Mouse (Mus musculus): ENCODE data around the gene Tymp. TPM values are rescaled to one million over a fixed set of nuclear protein-coding genes. Genes with fewer than 3 reads are reported as not detected.
A peak's percentile ranks its signal among the peaks of the same experiment; 100 is the strongest.

The Tymp gene
- polyA plus RNA-seq, 1 experiment from 2014 or later: 1.8 TPM

- no peak overlapping the region for H3K9ac ChIP-seq (ENCODE audit: low read depth, low read length)
- DNase-seq (ENCODE audit: low spot score): no peak
- 86% methylated on average over 13 of the region's 13 CpGs for WGBS
- H3K4me1 ChIP-seq (replicated peaks; ENCODE audit: control insufficient read depth, insufficient read depth, low read length): peaks cover 7% of the 10 kb centered on the region
- no peak for ATAC-seq (replicated peaks; ENCODE audit: low FRiP score)
- 0 out of 2 replicates have a peak overlapping the region, but pooled peaks have one; percentile 64 for H3K4me3 ChIP-seq (ENCODE audit: low read depth, low read length)
- H3K4me2 ChIP-seq: no peak overlapping the region; the same call in 1 of the 2 replicates
- H3K27me3 ChIP-seq (replicated peaks; ENCODE audit: control insufficient read depth, insufficient read depth, low read length): peaks cover 10% of the 10 kb centered on the region
- no peak overlapping the region for H3K27ac ChIP-seq (ENCODE audit: low read depth, low read length)
- H3K36me3 ChIP-seq (ENCODE audit: control insufficient read depth, insufficient read depth, low read length): peaks cover 44% of the 10 kb centered on the region
- no peaks in the 10 kb centered on the region for H3K9me3 ChIP-seq (ENCODE audit: control insufficient read depth, low read length)
Measured at GRCm38 (mm10) chr15:89372068-89372467, 4.8 kb downstream of the Tymp start.

GRCm38 (mm10) chr15:89365141-89365551 is 11.7 kb downstream of the Tymp start:
- Histone ChIP-seq H3K27ac (ENCODE audit: low read depth, low read length) (no peak overlapping the region), H3K36me3 (ENCODE audit: control insufficient read depth, insufficient read depth, low read length) (peaks cover 69% of the 10 kb centered on the region), H3K4me3 (ENCODE audit: low read depth, low read length) (no peak overlapping the region), H3K9me3 (ENCODE audit: control insufficient read depth, low read length) (no peaks in the 10 kb centered on the region), H3K9ac (ENCODE audit: low read depth, low read length) (no peak overlapping the region), H3K4me1 (replicated peaks; ENCODE audit: control insufficient read depth, insufficient read depth, low read length) (no peaks in the 10 kb centered on the region), H3K4me2 (no peak overlapping the region), H3K27me3 (replicated peaks; ENCODE audit: control insufficient read depth, insufficient read depth, low read length) (no peaks in the 10 kb centered on the region)
- ATAC-seq (replicated peaks; ENCODE audit: low FRiP score) (no peak), DNase-seq (ENCODE audit: low spot score) (no peak)
- WGBS: 91% methylated on average over 4 of the region's 4 CpGs

- Histone ChIP-seq H3K4me2 (no peak overlapping the region), H3K4me3 (ENCODE audit: low read depth, low read length) (no peak overlapping the region), H3K36me3 (ENCODE audit: control insufficient read depth, insufficient read depth, low read length) (peaks cover 50% of the 10 kb centered on the region), H3K27me3 (replicated peaks; ENCODE audit: control insufficient read depth, insufficient read depth, low read length) (no peaks in the 10 kb centered on the region), H3K4me1 (replicated peaks; ENCODE audit: control insufficient read depth, insufficient read depth, low read length) (peaks cover 6% of the 10 kb centered on the region), H3K27ac (ENCODE audit: low read depth, low read length) (no peak overlapping the region), H3K9me3 (ENCODE audit: control insufficient read depth, low read length) (no peaks in the 10 kb centered on the region), H3K9ac (ENCODE audit: low read depth, low read length) (no peak overlapping the region)
- DNase-seq (ENCODE audit: low spot score): no peak
- ATAC-seq (replicated peaks; ENCODE audit: low FRiP score): no peak
- 94% methylated on average over 7 of the region's 7 CpGs for WGBS
Measured at GRCm38 (mm10) chr15:89363051-89363450, 13.8 kb downstream of the Tymp start.

GRCm38 (mm10) chr15:89358784-89359183 is 18.1 kb downstream of the Tymp start:
- no peak overlapping the region for H3K9ac ChIP-seq (ENCODE audit: low read depth, low read length)
- H3K36me3 ChIP-seq (ENCODE audit: control insufficient read depth, insufficient read depth, low read length): peaks cover 25% of the 10 kb centered on the region
- WGBS: 63% methylated on average over 3 of the region's 3 CpGs
- ATAC-seq (replicated peaks; ENCODE audit: low FRiP score) (no peak), DNase-seq (ENCODE audit: low spot score) (no peak)
- H3K27me3 ChIP-seq (replicated peaks; ENCODE audit: control insufficient read depth, insufficient read depth, low read length): no peaks in the 10 kb centered on the region
- H3K4me1 ChIP-seq (replicated peaks; ENCODE audit: control insufficient read depth, insufficient read depth, low read length): peaks cover 23% of the 10 kb centered on the region
- H3K4me3 ChIP-seq (ENCODE audit: low read depth, low read length): no peak overlapping the region
- no peaks in the 10 kb centered on the region for H3K9me3 ChIP-seq (ENCODE audit: control insufficient read depth, low read length)
- H3K27ac ChIP-seq (ENCODE audit: low read depth, low read length): no peak overlapping the region
- no peak overlapping the region for H3K4me2 ChIP-seq

- Histone ChIP-seq H3K9me3 (ENCODE audit: control insufficient read depth, low read length) (no peaks in the 10 kb centered on the region), H3K36me3 (ENCODE audit: control insufficient read depth, insufficient read depth, low read length) (peaks cover 34% of the 10 kb centered on the region), H3K4me1 (replicated peaks; ENCODE audit: control insufficient read depth, insufficient read depth, low read length) (peaks cover 23% of the 10 kb centered on the region), H3K4me2 (peak overlapping the region; percentile 67), H3K9ac (ENCODE audit: low read depth, low read length) (peak overlapping the region; percentile 88), H3K4me3 (ENCODE audit: low read depth, low read length) (peak overlapping the region; percentile 86), H3K27ac (ENCODE audit: low read depth, low read length) (peak overlapping the region; percentile 86), H3K27me3 (replicated peaks; ENCODE audit: control insufficient read depth, insufficient read depth, low read length) (no peaks in the 10 kb centered on the region)
- WGBS: under 1% methylated on average over 15 of the region's 15 CpGs
- ATAC-seq (replicated peaks; ENCODE audit: low FRiP score): peak; percentile 80
- DNase-seq (ENCODE audit: low spot score): peak; percentile 90
Measured at GRCm38 (mm10) chr15:89356372-89356771, 20.5 kb downstream of the Tymp start.

- no peaks in the 10 kb centered on the region for H3K27me3 ChIP-seq (replicated peaks; ENCODE audit: control insufficient read depth, insufficient read depth, low read length)
- H3K36me3 ChIP-seq (ENCODE audit: control insufficient read depth, insufficient read depth, low read length): peaks cover 35% of the 10 kb centered on the region
- H3K9ac ChIP-seq (ENCODE audit: low read depth, low read length): peak within 1 kb of the TSS; percentile 88
- H3K4me1 ChIP-seq (replicated peaks; ENCODE audit: control insufficient read depth, insufficient read depth, low read length): peaks cover 23% of the 10 kb centered on the region
- peak within 1 kb of the TSS; percentile 86 for H3K27ac ChIP-seq (ENCODE audit: low read depth, low read length)
- peak within 1 kb of the TSS; percentile 88 for H3K4me2 ChIP-seq
- H3K4me3 ChIP-seq (ENCODE audit: low read depth, low read length): peak within 1 kb of the TSS; percentile 86
- ATAC-seq (replicated peaks; ENCODE audit: low FRiP score): peak; percentile 87
- under 1% methylated on average over 64 of the region's 64 CpGs for WGBS
- no peaks in the 10 kb centered on the region for H3K9me3 ChIP-seq (ENCODE audit: control insufficient read depth, low read length)
- peak; percentile 98 for DNase-seq (ENCODE audit: low spot score)
Measured at GRCm38 (mm10) chr15:89355241-89356187, 21.3 kb downstream of the Tymp start, which contains the start of the genes Lmf2 and Ncaph2. Gene Lmf2 (minus strand): TSS chr15:89355659. Gene Ncaph2 (plus strand): TSS chr15:89355719.

- 77% methylated on average over 7 of the region's 7 CpGs for WGBS
- DNase-seq (ENCODE audit: low spot score): no peak
Measured at GRCm38 (mm10) chr15:89354455-89354854, 22.4 kb downstream of the Tymp start.

GRCm38 (mm10) chr15:89353837-89354236 is 23.0 kb downstream of the Tymp start:
- H3K4me2 ChIP-seq: peak overlapping the region; percentile 88
- WGBS: 92% methylated on average over 16 of the region's 16 CpGs
- H3K27ac ChIP-seq (ENCODE audit: low read depth, low read length): no peak overlapping the region
- H3K4me3 ChIP-seq (ENCODE audit: low read depth, low read length): peak overlapping the region; percentile 86; the same call in 1 of the 2 replicates
- peaks cover 37% of the 10 kb centered on the region for H3K36me3 ChIP-seq (ENCODE audit: control insufficient read depth, insufficient read depth, low read length)
- H3K9me3 ChIP-seq (ENCODE audit: control insufficient read depth, low read length): no peaks in the 10 kb centered on the region
- peak overlapping the region; percentile 88; the same call in 1 of the 2 replicates for H3K9ac ChIP-seq (ENCODE audit: low read depth, low read length)
- no peaks in the 10 kb centered on the region for H3K27me3 ChIP-seq (replicated peaks; ENCODE audit: control insufficient read depth, insufficient read depth, low read length)
- H3K4me1 ChIP-seq (replicated peaks; ENCODE audit: control insufficient read depth, insufficient read depth, low read length): peaks cover 22% of the 10 kb centered on the region
- no peak for DNase-seq (ENCODE audit: low spot score)
- ATAC-seq (replicated peaks; ENCODE audit: low FRiP score): no peak

More at GRCm38 (mm10) chr15:89354455-89354854, 22.4 kb downstream of the Tymp start:
- peaks cover 37% of the 10 kb centered on the region for H3K36me3 ChIP-seq (ENCODE audit: control insufficient read depth, insufficient read depth, low read length)
- peaks cover 23% of the 10 kb centered on the region for H3K4me1 ChIP-seq (replicated peaks; ENCODE audit: control insufficient read depth, insufficient read depth, low read length)
- peak overlapping the region; percentile 88 for H3K9ac ChIP-seq (ENCODE audit: low read depth, low read length)
- H3K27ac ChIP-seq (ENCODE audit: low read depth, low read length): 0 out of 2 replicates have a peak overlapping the region, but pooled peaks have one; percentile 30
- peak overlapping the region; percentile 88 for H3K4me2 ChIP-seq
- no peak for ATAC-seq (replicated peaks; ENCODE audit: low FRiP score)
- peak overlapping the region; percentile 86 for H3K4me3 ChIP-seq (ENCODE audit: low read depth, low read length)
- no peaks in the 10 kb centered on the region for H3K9me3 ChIP-seq (ENCODE audit: control insufficient read depth, low read length)
- H3K27me3 ChIP-seq (replicated peaks; ENCODE audit: control insufficient read depth, insufficient read depth, low read length): no peaks in the 10 kb centered on the region
